Mouse (Mus musculus): ENCODE data around the gene Gins3. TPM values are rescaled to one million over a fixed set of nuclear protein-coding genes. Genes with fewer than 3 reads are reported as not detected.

The Gins3 gene
- total and polyA plus RNA-seq, 2 experiments from 2014 or later: 4.3 to 4.4 TPM

DNA sequence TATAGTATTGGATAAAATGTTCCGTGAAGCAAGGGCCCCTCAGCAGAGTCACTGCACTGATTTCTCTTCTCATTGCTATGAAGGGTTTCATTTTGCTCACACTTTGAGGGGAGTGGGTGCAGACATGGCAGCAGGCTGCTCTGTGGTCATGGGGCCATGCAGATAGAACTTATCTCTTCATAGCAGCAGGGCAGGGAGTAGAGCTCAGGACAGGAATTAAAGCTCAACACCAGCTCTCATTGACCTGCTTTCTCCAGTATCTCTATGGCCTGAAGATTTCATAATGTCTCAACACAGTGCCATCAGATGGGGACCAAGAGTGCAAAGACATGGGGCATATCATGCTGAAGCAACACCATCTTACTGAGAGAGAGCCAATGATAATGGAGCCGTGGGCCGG is 15.0 kb downstream of the Gins3 start:
- Histone ChIP-seq H3K4me1 (ENCODE audit: insufficient read depth) (no peaks in the 10 kb centered on the region), H3K9ac (no peak overlapping the region), H3K4me2 (ENCODE audit: low read depth) (no peak overlapping the region), H3K27ac (ENCODE audit: low read depth, low read length) (no peak overlapping the region), H3K27me3 (ENCODE audit: insufficient read depth, low read length) (no peaks in the 10 kb centered on the region), H3K9me3 (ENCODE audit: low read length) (no peaks in the 10 kb centered on the region), H3K36me3 (ENCODE audit: insufficient read depth) (no peaks in the 10 kb centered on the region), H3K4me3 (ENCODE audit: low read depth, low read length) (no peak overlapping the region)
- no peak for TF ChIP-seq CTCF (IDR thresholded peaks at IDR 0.05; ENCODE audit: low read depth)
- ATAC-seq (no peak), DNase-seq (no peak)
- WGBS: 71% methylated on average over 3 of the region's 3 CpGs

DNA sequence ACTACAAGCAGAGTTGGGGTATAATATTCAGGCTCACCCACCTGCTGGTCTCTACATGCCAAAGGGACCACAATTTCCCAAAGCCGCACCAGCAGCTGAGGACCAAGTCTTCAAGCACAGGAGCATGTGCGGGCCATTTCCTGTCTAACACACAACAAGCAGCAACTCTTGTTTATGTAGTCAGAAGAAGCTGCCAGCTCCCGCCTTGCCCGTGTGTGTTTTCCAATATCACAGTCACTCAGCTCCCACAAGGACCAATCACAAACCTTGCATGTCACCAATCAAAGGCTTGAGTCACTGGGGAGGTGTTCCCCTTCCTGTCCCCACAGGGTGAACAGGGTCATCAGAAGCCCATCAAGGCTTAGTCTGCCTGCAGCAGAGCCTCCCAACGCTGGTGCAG is 20.1 kb downstream of the Gins3 start:
- Histone ChIP-seq H3K4me3 (ENCODE audit: low read depth, low read length) (no peak overlapping the region), H3K27me3 (ENCODE audit: insufficient read depth, low read length) (no peaks in the 10 kb centered on the region), H3K9me3 (ENCODE audit: low read length) (no peaks in the 10 kb centered on the region), H3K27ac (ENCODE audit: low read depth, low read length) (no peak overlapping the region), H3K4me1 (ENCODE audit: insufficient read depth) (no peaks in the 10 kb centered on the region), H3K4me2 (ENCODE audit: low read depth) (no peak overlapping the region), H3K9ac (no peak overlapping the region), H3K36me3 (ENCODE audit: insufficient read depth) (no peaks in the 10 kb centered on the region)
- DNase-seq (no peak), ATAC-seq (no peak)
- TF ChIP-seq CTCF (IDR thresholded peaks at IDR 0.05; ENCODE audit: low read depth): no peak
- WGBS: 84% methylated on average over 5 of the region's 5 CpGs

DNA sequence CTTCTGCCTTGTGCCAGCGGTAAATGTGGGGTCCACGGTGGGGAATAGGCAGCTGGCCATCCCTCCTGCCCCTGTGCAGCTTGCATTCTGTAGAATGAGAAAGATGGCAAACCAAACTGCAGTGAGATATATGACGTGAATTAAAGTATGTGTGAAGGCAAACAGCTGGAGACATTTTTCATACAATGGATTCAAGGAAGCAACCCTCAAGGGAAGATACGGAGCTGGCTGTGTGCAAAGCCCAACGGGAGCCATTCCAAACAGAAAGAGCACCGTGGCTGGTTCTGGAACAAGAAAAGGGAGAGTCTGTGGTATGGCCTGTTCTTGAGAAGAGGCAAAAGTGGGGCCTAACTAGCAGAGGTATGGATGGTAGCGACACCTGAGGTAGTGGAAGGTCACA is 22.6 kb downstream of the Gins3 start:
- no peak for TF ChIP-seq CTCF (IDR thresholded peaks at IDR 0.05; ENCODE audit: low read depth)
- H3K4me2 ChIP-seq (ENCODE audit: low read depth): no peak overlapping the region

DNA sequence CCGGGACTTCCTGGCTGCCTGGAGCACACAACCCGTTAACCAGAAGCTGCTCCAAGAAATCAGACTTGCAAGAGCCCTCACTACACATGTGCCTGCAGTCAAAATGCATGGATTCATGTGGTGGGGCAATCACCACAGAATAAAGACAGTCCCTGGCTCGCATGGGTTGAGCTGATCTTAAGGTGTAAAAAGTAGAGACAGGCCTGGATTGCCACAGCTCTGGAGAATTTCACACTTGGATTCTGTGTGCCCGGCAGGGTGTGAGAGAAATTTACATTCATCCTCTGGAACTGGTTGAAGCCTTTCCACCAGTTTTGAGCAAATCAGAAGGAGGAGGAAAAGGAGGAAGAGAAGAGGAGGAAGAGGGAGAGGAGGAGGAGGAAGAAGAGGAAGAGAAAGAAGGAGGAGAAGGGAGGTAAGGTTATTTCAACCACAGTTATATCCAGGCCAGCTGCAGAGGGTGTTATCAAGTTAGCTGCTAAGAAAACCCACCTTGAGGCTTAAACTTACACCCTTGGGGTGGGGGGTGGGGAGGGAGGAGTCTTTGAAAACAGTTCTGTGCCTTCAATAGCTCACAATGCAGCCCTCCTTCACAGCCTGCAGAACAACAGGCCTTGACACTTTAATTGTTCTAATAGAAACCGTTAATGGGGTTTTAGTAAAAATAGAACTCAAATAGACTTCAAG is 23.2 kb downstream of the Gins3 start:
- no peaks in the 10 kb centered on the region for H3K36me3 ChIP-seq (ENCODE audit: insufficient read depth)
- H3K4me2 ChIP-seq (ENCODE audit: low read depth): no peak overlapping the region
- no peaks in the 10 kb centered on the region for H3K27me3 ChIP-seq (ENCODE audit: insufficient read depth, low read length)
- peak; percentile 73; the same call in 1 of the 2 replicates for ATAC-seq
- no peak for DNase-seq
- WGBS: 45% methylated on average over 5 of the region's 5 CpGs
- H3K9me3 ChIP-seq (ENCODE audit: low read length): no peaks in the 10 kb centered on the region
- no peak for TF ChIP-seq CTCF (IDR thresholded peaks at IDR 0.05; ENCODE audit: low read depth)
- no peaks in the 10 kb centered on the region for H3K4me1 ChIP-seq (ENCODE audit: insufficient read depth)
- no peak overlapping the region for H3K9ac ChIP-seq
- peak overlapping the region; percentile 45 for H3K27ac ChIP-seq (ENCODE audit: low read depth, low read length)
- H3K4me3 ChIP-seq (ENCODE audit: low read depth, low read length): no peak overlapping the region

More for the DNA sequence above, 22.6 kb downstream of the Gins3 start:
- DNase-seq: no peak
- Histone ChIP-seq H3K9me3 (ENCODE audit: low read length) (no peaks in the 10 kb centered on the region), H3K36me3 (ENCODE audit: insufficient read depth) (no peaks in the 10 kb centered on the region), H3K4me1 (ENCODE audit: insufficient read depth) (no peaks in the 10 kb centered on the region), H3K27me3 (ENCODE audit: insufficient read depth, low read length) (no peaks in the 10 kb centered on the region), H3K9ac (no peak overlapping the region), H3K27ac (ENCODE audit: low read depth, low read length) (no peak overlapping the region; the same call in 1 of the 2 replicates), H3K4me3 (ENCODE audit: low read depth, low read length) (no peak overlapping the region)
- no peak for ATAC-seq
- WGBS: 77% methylated on average over 7 of the region's 7 CpGs

DNA sequence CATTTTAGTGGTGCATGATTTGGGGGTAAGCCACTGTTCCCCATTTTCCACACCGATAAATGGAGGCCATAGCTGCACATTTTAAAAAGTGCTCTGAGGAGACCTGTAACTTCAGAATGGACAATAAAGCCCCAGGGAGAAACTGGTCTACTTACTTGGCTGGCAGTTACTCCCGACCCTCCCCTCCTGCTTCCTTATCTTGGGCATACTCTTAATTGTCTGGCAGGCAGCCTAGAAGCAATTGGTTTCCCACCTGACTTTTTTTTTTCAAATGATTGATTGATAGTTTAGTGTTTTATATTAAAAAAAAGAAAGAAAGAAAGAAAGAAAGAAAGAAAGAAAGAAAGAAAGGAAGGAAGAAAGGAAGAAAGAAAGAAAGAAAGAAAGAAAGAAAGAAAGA is 24.3 kb downstream of the Gins3 start:
- H3K4me2 ChIP-seq (ENCODE audit: low read depth): no peak overlapping the region
- ATAC-seq: no peak
- no peak overlapping the region for H3K9ac ChIP-seq
- TF ChIP-seq CTCF (IDR thresholded peaks at IDR 0.05; ENCODE audit: low read depth): no peak
- no peak overlapping the region for H3K27ac ChIP-seq (ENCODE audit: low read depth, low read length)
- no peaks in the 10 kb centered on the region for H3K4me1 ChIP-seq (ENCODE audit: insufficient read depth)
- no peaks in the 10 kb centered on the region for H3K9me3 ChIP-seq (ENCODE audit: low read length)
- no peak overlapping the region for H3K4me3 ChIP-seq (ENCODE audit: low read depth, low read length)
- no peaks in the 10 kb centered on the region for H3K36me3 ChIP-seq (ENCODE audit: insufficient read depth)
- DNase-seq: no peak
- WGBS: 44% methylated on average over 2 of the region's 2 CpGs
- H3K27me3 ChIP-seq (ENCODE audit: insufficient read depth, low read length): no peaks in the 10 kb centered on the region

DNA sequence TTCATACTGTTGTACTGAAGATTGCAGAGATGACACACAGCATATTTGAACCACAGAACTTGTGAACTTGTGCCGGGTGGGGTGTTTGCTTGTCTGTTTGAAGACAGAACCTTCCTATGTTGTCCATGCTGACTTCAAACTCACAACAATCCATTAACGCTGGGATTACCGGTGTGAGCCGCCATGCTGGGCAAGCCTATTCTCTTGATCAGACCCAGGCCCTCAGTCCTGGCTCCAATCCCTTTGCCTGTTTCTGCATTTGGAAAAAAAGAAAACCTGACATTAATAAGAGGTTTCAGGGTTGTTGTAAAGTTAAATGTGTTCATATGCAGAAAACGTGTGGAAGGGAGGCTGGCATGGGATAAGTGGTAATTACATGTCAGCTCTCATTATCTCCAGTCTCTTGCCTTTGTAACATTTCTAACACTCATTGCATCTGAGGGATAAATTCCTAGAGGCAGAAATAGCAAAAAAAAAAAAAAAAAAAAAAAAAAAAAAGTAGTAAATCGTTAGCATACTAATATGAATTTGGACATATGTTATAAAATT is 27.2 kb downstream of the Gins3 start:
- peak; percentile 71 for ATAC-seq
- Histone ChIP-seq H3K27ac (ENCODE audit: low read depth, low read length) (no peak overlapping the region), H3K9ac (no peak overlapping the region), H3K4me1 (ENCODE audit: insufficient read depth) (no peaks in the 10 kb centered on the region), H3K27me3 (ENCODE audit: insufficient read depth, low read length) (no peaks in the 10 kb centered on the region), H3K9me3 (ENCODE audit: low read length) (no peaks in the 10 kb centered on the region), H3K4me3 (ENCODE audit: low read depth, low read length) (no peak overlapping the region), H3K4me2 (ENCODE audit: low read depth) (no peak overlapping the region), H3K36me3 (ENCODE audit: insufficient read depth) (no peaks in the 10 kb centered on the region)
- 46% methylated on average over 6 of the region's 6 CpGs for WGBS
- DNase-seq: peak; percentile 39
- no peak for TF ChIP-seq CTCF (IDR thresholded peaks at IDR 0.05; ENCODE audit: low read depth)

DNA sequence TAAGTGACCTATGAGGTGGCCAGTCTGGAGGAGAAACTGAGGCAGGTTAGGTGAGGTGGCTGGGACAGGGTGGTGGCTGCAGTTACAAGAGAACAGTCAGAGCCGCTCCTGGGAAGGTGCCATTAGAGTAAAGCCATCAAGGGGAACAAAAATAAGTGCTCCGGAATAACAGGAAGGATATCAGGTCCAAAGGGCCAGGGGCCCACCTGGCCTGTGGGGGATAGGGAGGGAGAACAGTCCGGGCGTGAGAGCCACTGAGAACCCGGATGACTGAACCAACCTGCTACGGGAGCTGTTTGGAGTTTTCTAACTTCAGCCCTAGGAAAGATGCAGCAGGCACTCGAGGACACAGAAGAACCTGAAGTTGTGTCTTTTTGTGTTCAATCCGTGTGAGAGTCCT is 27.8 kb downstream of the Gins3 start:
- Histone ChIP-seq H3K9me3 (ENCODE audit: low read length) (no peaks in the 10 kb centered on the region), H3K4me2 (ENCODE audit: low read depth) (no peak overlapping the region), H3K4me1 (ENCODE audit: insufficient read depth) (no peaks in the 10 kb centered on the region), H3K4me3 (ENCODE audit: low read depth, low read length) (no peak overlapping the region), H3K27me3 (ENCODE audit: insufficient read depth, low read length) (no peaks in the 10 kb centered on the region), H3K36me3 (ENCODE audit: insufficient read depth) (no peaks in the 10 kb centered on the region), H3K9ac (no peak overlapping the region), H3K27ac (ENCODE audit: low read depth, low read length) (no peak overlapping the region)
- no peak for TF ChIP-seq CTCF (IDR thresholded peaks at IDR 0.05; ENCODE audit: low read depth)
- DNase-seq: no peak
- WGBS: 82% methylated on average over 8 of the region's 8 CpGs
- no peak for ATAC-seq

Measured in forebrain, postnatal 0 days (tissue).